Mouse (Mus musculus) embryonic facial prominence, embryonic 11.5 days (tissue): Measurements from ENCODE around the gene Gtf3c1. TPM values are rescaled to one million over a fixed set of nuclear protein-coding genes. Genes with fewer than 3 reads are reported as not detected.

Experiments used
- ATAC-seq: fragments of 200-750 bp; cut with Nextera tagmentation; replicated peaks from 2 replicates; pipeline ENCODE4 v1.8.0; 2017; ENCODE audit warnings: low read depth; ENCODE audit not compliant: insufficient number of reproducible peaks, low FRiP score, low TSS enrichment
- DNase-seq: peaks from one replicate; pipeline ENCODE4 v3.0.0-alpha.2; 2015; ENCODE audit warnings: low spot score
- H3K27ac ChIP-seq: fragments of 300-500 bp; sonication (generic); replicated peaks from 2 replicates; pipeline ENCODE4 v1.5.1; 2014; ENCODE audit warnings: mild to moderate bottlenecking, low read depth, low read length, control low read depth
- H3K27me3 ChIP-seq: fragments of 300-500 bp; sonication (generic); 2 replicates; pipeline ENCODE4 v1.6.1; 2014; ENCODE audit warnings: mild to moderate bottlenecking, low read length, moderate library complexity, mixed read lengths; ENCODE audit not compliant: control insufficient read depth, insufficient read depth
- H3K36me3 ChIP-seq: fragments of 300-500 bp; sonication (generic); replicated peaks from 2 replicates; pipeline ENCODE4 v1.6.1; 2014; ENCODE audit warnings: low read depth, mild to moderate bottlenecking, low read length, moderate library complexity, mixed read lengths; ENCODE audit not compliant: control insufficient read depth, insufficient read depth
- H3K4me1 ChIP-seq: fragments of 300-500 bp; sonication (generic); 2 replicates; pipeline ENCODE4 v1.6.1; 2014; ENCODE audit warnings: low read length, mixed read lengths; ENCODE audit not compliant: control insufficient read depth, insufficient read depth
- H3K4me2 ChIP-seq: fragments of 300-500 bp; sonication (generic); 2 replicates; pipeline ENCODE4 v1.6.1; 2014; ENCODE audit warnings: low read depth, mild to moderate bottlenecking, control low read depth, low read length, moderate library complexity
- H3K4me3 ChIP-seq: fragments of 300-500 bp; sonication (generic); 2 replicates; pipeline ENCODE4 v1.5.1; 2014; ENCODE audit warnings: low read depth, low read length, control low read depth
- H3K9ac ChIP-seq: fragments of 300-500 bp; sonication (generic); replicated peaks from 2 replicates; pipeline ENCODE4 v1.6.1; 2014; ENCODE audit warnings: mild to moderate bottlenecking, control low read depth, low read length
- H3K9me3 ChIP-seq: fragments of 300-500 bp; sonication (generic); replicated peaks from 2 replicates; pipeline ENCODE4 v1.6.1; 2016; ENCODE audit warnings: mild to moderate bottlenecking, low read length, inconsistent platforms, mixed read lengths; ENCODE audit not compliant: control insufficient read depth
- WGBS: fragments of 180-500 bp; shearing (Covaris S2); extraction: QIAGEN DNeasy Blood & Tissue Kit; methylation state at CpG from one replicate; pipeline ENCODE4 v1.1.7; 2014; 5-methylcytosine and 5-hydroxymethylcytosine counted together
- polyA plus RNA-seq: library from polyadenylated mRNA; unstranded; fragments of >200 nt; fragmentation: Nextera tagmentation; extraction: Ambion mirVana; gene quantifications from 2 replicates; pipeline ENCODE4 v1.2.1, GENCODE M21; 2014

Gene Gtf3c1
- polyA plus RNA-seq, 1 experiment from 2014 or later: 29.8 TPM

DNA sequence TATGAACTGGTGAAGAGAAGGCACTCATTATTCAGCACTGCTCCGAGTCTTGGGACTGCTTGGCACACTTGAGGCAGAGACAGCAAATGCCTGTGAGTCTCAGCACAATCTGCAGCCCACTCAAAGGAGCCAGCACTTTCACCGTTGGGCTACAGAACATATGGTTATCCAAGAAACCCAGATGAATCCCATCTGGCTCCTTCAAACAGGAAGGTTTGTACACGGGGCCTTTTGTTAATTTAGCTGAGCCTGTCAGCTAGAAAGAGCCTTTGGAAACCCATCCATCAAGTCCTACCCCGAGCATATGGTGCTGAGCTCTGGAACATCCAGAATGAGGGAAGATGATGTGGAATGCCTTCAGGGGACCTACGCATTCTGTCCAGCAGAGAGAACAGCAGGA, 13.5 kb downstream of the Gtf3c1 start:
- 81% methylated on average over 5 of the region's 5 CpGs for WGBS
- Histone ChIP-seq H3K36me3 (peaks cover 36% of the 10 kb centered on the region), H3K4me2 (no peak overlapping the region)

DNA sequence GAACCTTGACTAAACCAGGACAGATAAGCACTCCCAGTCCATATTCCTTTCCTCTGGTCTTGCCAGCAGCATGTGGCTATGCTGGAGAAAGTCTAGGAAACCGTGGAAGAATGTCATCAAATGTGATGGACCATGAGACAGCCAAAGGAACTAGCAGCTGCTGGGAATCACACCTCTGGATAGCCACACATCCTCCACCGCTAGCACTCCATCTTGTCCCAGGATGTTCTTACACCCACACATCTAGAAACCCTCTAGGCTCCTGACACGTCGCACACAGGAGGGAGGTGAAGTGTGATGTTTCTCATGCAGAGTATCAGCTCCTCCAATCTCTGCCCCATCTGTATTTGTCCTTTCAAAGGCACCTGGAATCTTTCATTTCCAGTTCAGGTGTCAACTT, 17.1 kb downstream of the Gtf3c1 start:
- Histone ChIP-seq H3K27ac (no peak overlapping the region), H3K4me2 (no peak overlapping the region), H3K4me1 (no peaks in the 10 kb centered on the region), H3K27me3 (no peaks in the 10 kb centered on the region), H3K36me3 (peaks cover 17% of the 10 kb centered on the region), H3K9ac (no peak overlapping the region), H3K9me3 (no peaks in the 10 kb centered on the region), H3K4me3 (no peak overlapping the region)
- DNase-seq: no peak
- no peak for ATAC-seq
- WGBS: 90% methylated on average over 4 of the region's 4 CpGs

More for the DNA sequence above, 13.5 kb downstream of the Gtf3c1 start:
- no peak for ATAC-seq
- DNase-seq: no peak
- Histone ChIP-seq H3K27me3 (no peaks in the 10 kb centered on the region), H3K9ac (no peak overlapping the region), H3K4me3 (no peak overlapping the region), H3K27ac (no peak overlapping the region), H3K9me3 (no peaks in the 10 kb centered on the region), H3K4me1 (no peaks in the 10 kb centered on the region)

DNA sequence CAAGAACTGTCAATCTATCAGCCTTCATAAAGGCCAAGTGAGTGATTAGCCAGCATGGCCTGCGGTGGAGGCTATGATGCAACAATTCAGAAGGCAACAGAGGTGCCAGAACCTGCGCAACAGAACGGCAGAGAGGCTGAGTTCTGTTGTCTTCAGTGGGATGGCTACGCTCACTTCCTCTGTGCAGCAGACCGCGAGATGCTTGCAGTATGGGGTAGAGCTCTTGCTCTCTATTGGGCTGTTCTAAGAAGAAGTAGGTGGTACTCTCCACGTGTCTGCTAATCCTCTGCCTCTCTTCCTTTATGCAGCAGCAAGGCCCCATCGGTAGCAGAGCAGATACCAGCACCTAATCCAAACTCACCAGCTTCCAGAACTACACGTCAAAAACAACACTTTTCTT, 27.6 kb downstream of the Gtf3c1 start:
- no peak for DNase-seq
- Histone ChIP-seq H3K4me1 (no peaks in the 10 kb centered on the region), H3K36me3 (peaks cover 17% of the 10 kb centered on the region), H3K9ac (no peak overlapping the region), H3K27ac (no peak overlapping the region), H3K4me3 (no peak overlapping the region), H3K27me3 (no peaks in the 10 kb centered on the region), H3K9me3 (no peaks in the 10 kb centered on the region), H3K4me2 (no peak overlapping the region)
- WGBS: 80% methylated on average over 9 of the region's 9 CpGs
- no peak for ATAC-seq

DNA sequence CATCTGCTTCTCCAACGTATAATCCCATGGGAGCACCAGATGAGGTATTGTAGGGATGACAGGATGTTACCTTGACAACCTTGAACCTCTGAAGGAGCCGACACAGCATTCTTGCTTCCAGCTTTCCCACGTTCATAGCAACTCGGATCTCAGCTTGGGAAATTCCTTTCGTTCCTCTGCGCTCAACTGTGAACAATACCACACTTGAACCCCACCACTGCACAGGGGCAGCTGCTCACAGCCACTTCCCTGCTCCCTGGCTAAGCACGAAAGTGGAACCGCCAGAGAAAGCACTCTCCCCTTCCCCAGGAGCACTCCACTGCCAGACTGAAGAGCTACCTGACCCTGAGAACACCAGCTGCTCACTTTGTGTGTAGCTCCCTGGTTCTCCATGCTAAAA, 28.8 kb downstream of the Gtf3c1 start:
- 85% methylated on average over 8 of the region's 8 CpGs for WGBS
- DNase-seq (no peak), ATAC-seq (no peak)
- no peak overlapping the region for H3K27ac ChIP-seq
- H3K9ac ChIP-seq: no peak overlapping the region
- peaks cover 22% of the 10 kb centered on the region for H3K36me3 ChIP-seq
- H3K4me3 ChIP-seq: no peak overlapping the region
- no peaks in the 10 kb centered on the region for H3K4me1 ChIP-seq
- H3K4me2 ChIP-seq: no peak overlapping the region
- no peaks in the 10 kb centered on the region for H3K27me3 ChIP-seq
- no peaks in the 10 kb centered on the region for H3K9me3 ChIP-seq

DNA sequence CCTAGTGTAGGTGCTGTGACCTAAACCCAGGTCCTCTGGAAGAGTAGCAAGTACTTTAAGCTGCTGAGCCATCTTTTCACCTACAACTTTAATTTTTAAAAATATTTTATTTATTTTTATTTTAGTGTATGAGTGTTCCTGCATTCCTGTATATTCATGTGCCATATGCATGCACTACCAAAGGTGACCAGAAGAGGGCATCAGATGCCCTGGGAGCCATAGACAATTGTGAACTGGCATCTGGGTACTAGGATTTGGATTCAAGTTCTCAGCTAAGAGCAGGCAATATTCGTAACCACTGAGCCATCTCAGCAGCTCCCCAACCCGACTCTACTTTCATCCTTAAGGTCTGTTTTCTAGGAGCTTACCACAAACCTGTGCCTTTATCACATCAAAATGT, 32.7 kb downstream of the Gtf3c1 start:
- DNase-seq (peak; percentile 70), ATAC-seq (no peak)
- no peak overlapping the region for H3K4me3 ChIP-seq
- no peaks in the 10 kb centered on the region for H3K27me3 ChIP-seq
- H3K27ac ChIP-seq: no peak overlapping the region
- no peaks in the 10 kb centered on the region for H3K4me1 ChIP-seq
- H3K9me3 ChIP-seq: no peaks in the 10 kb centered on the region
- H3K36me3 ChIP-seq: peaks cover 28% of the 10 kb centered on the region
- H3K9ac ChIP-seq: no peak overlapping the region
- H3K4me2 ChIP-seq: no peak overlapping the region
- WGBS: 81% methylated on average over 2 of the region's 2 CpGs

DNA sequence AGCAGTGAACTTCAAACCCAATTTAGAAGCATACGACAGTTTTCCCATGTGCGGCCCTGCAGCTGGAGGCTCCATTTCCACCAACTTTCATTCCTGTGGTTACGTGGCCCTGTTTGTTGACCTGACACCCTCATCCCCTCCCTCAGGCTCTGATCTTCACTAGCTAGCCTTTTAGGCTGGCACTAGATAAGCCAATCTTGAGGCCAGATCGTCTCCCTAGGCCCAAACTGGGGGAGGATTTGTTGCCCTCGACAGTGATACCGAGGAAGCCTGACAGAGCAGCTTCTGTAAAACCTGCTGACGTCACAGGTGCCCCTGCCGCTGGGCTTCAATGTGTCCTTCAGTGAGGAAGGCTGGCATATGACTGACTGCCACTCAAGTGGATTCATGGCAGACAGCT, 36.2 kb downstream of the Gtf3c1 start:
- Histone ChIP-seq H3K36me3 (peaks cover 26% of the 10 kb centered on the region), H3K27me3 (no peaks in the 10 kb centered on the region), H3K4me2 (no peak overlapping the region), H3K4me3 (no peak overlapping the region), H3K4me1 (no peaks in the 10 kb centered on the region), H3K9me3 (no peaks in the 10 kb centered on the region), H3K9ac (no peak overlapping the region), H3K27ac (no peak overlapping the region)
- ATAC-seq (no peak), DNase-seq (no peak)
- 92% methylated on average over 8 of the region's 8 CpGs for WGBS

DNA sequence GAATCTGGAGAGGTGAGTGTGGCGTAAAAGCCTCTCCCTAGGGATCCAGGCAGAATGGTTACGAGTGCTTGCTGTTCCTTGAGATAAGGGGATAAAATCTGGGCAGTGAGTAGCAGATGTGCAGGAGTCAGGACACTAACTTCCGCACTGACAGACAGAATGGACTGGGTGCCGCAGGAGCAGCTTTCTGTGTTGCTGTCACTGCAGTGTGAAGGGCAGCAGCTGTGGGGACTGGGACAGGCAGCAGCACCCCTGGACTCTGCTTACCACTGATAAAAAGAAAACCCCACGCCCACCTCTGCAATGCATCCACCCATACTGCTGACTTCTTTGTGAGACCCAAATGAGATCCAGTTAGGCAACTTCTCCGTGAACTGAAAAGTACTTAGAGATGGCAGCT, 36.7 kb downstream of the Gtf3c1 start:
- WGBS: 91% methylated on average over 6 of the region's 6 CpGs
- no peak for ATAC-seq

DNA sequence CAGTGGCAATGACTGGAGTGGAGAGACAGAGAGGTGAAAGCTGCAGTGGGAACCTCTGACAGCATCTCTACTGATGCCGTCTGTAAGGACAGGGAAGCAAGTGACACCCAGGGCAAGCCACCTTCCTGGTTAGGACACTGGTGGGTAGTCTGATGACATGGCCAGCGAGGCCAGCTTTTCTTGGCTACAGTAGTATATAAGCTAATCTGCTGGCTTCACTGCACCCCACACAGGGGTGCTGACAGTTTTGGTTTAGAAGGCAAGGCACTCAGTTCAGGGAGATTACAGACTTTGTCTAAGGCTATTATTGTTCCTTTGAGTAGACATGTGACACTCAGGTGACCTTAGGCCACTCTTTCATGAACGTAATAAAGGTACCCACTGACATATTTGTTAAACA, 43.9 kb downstream of the Gtf3c1 start:
- Histone ChIP-seq H3K9ac (no peak overlapping the region), H3K36me3 (peaks cover 7% of the 10 kb centered on the region), H3K4me1 (no peaks in the 10 kb centered on the region), H3K27ac (no peak overlapping the region), H3K4me3 (no peak overlapping the region), H3K27me3 (no peaks in the 10 kb centered on the region), H3K9me3 (no peaks in the 10 kb centered on the region), H3K4me2 (no peak overlapping the region)
- 76% methylated on average over 3 of the region's 3 CpGs for WGBS
- ATAC-seq (no peak), DNase-seq (no peak)

More for the DNA sequence above, 36.7 kb downstream of the Gtf3c1 start:
- Histone ChIP-seq H3K9ac (no peak overlapping the region), H3K4me3 (no peak overlapping the region), H3K4me2 (no peak overlapping the region), H3K27ac (no peak overlapping the region), H3K9me3 (no peaks in the 10 kb centered on the region), H3K27me3 (no peaks in the 10 kb centered on the region), H3K36me3 (peaks cover 25% of the 10 kb centered on the region), H3K4me1 (no peaks in the 10 kb centered on the region)
- no peak for DNase-seq
